Mouse (Mus musculus): ENCODE measurements around the gene Olfr1312. TPM values are rescaled to one million over a fixed set of nuclear protein-coding genes. Genes with fewer than 3 reads are reported as not detected.
"Not testable (repeated sequence)": the region's sequence is repeated elsewhere in the genome, so short reads cannot be mapped to it uniquely, and the experiment has no call there.

Olfr1312 gene
- not detected in 2 replicates for polyA plus RNA-seq (2014; fragmentation: Nextera tagmentation; extraction: Ambion mirVana)

- DNase-seq (ENCODE audit: low spot score) (no peak), ATAC-seq (replicated peaks; ENCODE audit: low FRiP score, low TSS enrichment, low read depth) (no peak)
- Histone ChIP-seq H3K27me3 (replicated peaks; ENCODE audit: control insufficient read depth, insufficient read depth, low read length) (no peaks in the 10 kb centered on the region), H3K4me3 (ENCODE audit: low read depth, low read length) (no peak within 1 kb of the TSS), H3K4me2 (ENCODE audit: low read length) (no peak within 1 kb of the TSS), H3K36me3 (ENCODE audit: control insufficient read depth, insufficient read depth, low read length) (no peaks in the 10 kb centered on the region), H3K27ac (ENCODE audit: low read depth) (no peak within 1 kb of the TSS), H3K4me1 (replicated peaks; ENCODE audit: control insufficient read depth, insufficient read depth, low read length) (no peaks in the 10 kb centered on the region), H3K9ac (ENCODE audit: low read length) (no peak within 1 kb of the TSS), H3K9me3 (ENCODE audit: control insufficient read depth, low read length) (no peaks in the 10 kb centered on the region)
- 24% methylated on average over 1 of the region's 1 CpGs for WGBS
These were observed at the start of gene Olfr1312 for GRCm38 (mm10) chr2:112050138-112050537. Olfr1312 (minus strand) TSS chr2:112050238.

GRCm38 (mm10) chr2:112096681-112097080, 46.6 kb upstream of the Olfr1312 start, which contains the start of gene Olfr1314:
Olfr1314 (minus strand) TSS chr2:112096781.
- Histone ChIP-seq H3K4me3 (ENCODE audit: low read depth, low read length) (no peak within 1 kb of the TSS), H3K27me3 (replicated peaks; ENCODE audit: control insufficient read depth, insufficient read depth, low read length) (no peaks in the 10 kb centered on the region), H3K4me2 (ENCODE audit: low read length) (no peak within 1 kb of the TSS), H3K4me1 (replicated peaks; ENCODE audit: control insufficient read depth, insufficient read depth, low read length) (no peaks in the 10 kb centered on the region), H3K36me3 (ENCODE audit: control insufficient read depth, insufficient read depth, low read length) (no peaks in the 10 kb centered on the region), H3K9ac (ENCODE audit: low read length) (no peak within 1 kb of the TSS), H3K27ac (ENCODE audit: low read depth) (no peak within 1 kb of the TSS), H3K9me3 (ENCODE audit: control insufficient read depth, low read length) (no peaks in the 10 kb centered on the region)
- DNase-seq (ENCODE audit: low spot score) (no peak), ATAC-seq (replicated peaks; ENCODE audit: low FRiP score, low TSS enrichment, low read depth) (no peak)

- ATAC-seq (replicated peaks; ENCODE audit: low FRiP score, low TSS enrichment, low read depth) (no peak), DNase-seq (ENCODE audit: low spot score) (no peak)
- no peaks in the 10 kb centered on the region for H3K36me3 ChIP-seq (ENCODE audit: control insufficient read depth, insufficient read depth, low read length)
- no peak within 1 kb of the TSS for H3K9ac ChIP-seq (ENCODE audit: low read length)
- H3K4me1 ChIP-seq (replicated peaks; ENCODE audit: control insufficient read depth, insufficient read depth, low read length): no peaks in the 10 kb centered on the region
- no peak within 1 kb of the TSS for H3K4me3 ChIP-seq (ENCODE audit: low read depth, low read length)
- no peaks in the 10 kb centered on the region for H3K27me3 ChIP-seq (replicated peaks; ENCODE audit: control insufficient read depth, insufficient read depth, low read length)
- no peak within 1 kb of the TSS for H3K27ac ChIP-seq (ENCODE audit: low read depth)
- no peak within 1 kb of the TSS for H3K4me2 ChIP-seq (ENCODE audit: low read length)
- no peaks in the 10 kb centered on the region for H3K9me3 ChIP-seq (ENCODE audit: control insufficient read depth, low read length)
These were observed 27.7 kb upstream of the Olfr1312 start, which contains the start of gene Olfr1313 for GRCm38 (mm10) chr2:112077743-112078142. Olfr1313 (minus strand) TSS chr2:112077843.

- not testable (repeated sequence) for H3K9ac ChIP-seq (ENCODE audit: low read length); H3K4me2 ChIP-seq (ENCODE audit: low read length); H3K4me1 ChIP-seq (replicated peaks; ENCODE audit: control insufficient read depth, insufficient read depth, low read length); ATAC-seq (replicated peaks; ENCODE audit: low FRiP score, low TSS enrichment, low read depth); H3K9me3 ChIP-seq (ENCODE audit: control insufficient read depth, low read length); H3K27ac ChIP-seq (ENCODE audit: low read depth); DNase-seq (ENCODE audit: low spot score); H3K27me3 ChIP-seq (replicated peaks; ENCODE audit: control insufficient read depth, insufficient read depth, low read length); H3K36me3 ChIP-seq (ENCODE audit: control insufficient read depth, insufficient read depth, low read length); H3K4me3 ChIP-seq (ENCODE audit: low read depth, low read length)
- WGBS: 45% methylated on average over 6 of the region's 6 CpGs
These were observed 23.1 kb downstream of the Olfr1312 start for GRCm38 (mm10) chr2:112026971-112027370.

- DNase-seq (ENCODE audit: low spot score): no peak
These were observed 25.7 kb downstream of the Olfr1312 start, which contains the start of gene Olfr1311 for GRCm38 (mm10) chr2:112024312-112024711. Olfr1311 (minus strand) TSS chr2:112024412.

GRCm38 (mm10) chr2:112014900-112015299, 35.1 kb downstream of the Olfr1312 start:
- WGBS: 88% methylated on average over 3 of the region's 3 CpGs
- no peak for ATAC-seq (replicated peaks; ENCODE audit: low FRiP score, low TSS enrichment, low read depth)

More at GRCm38 (mm10) chr2:112024312-112024711, 25.7 kb downstream of the Olfr1312 start, which contains the start of gene Olfr1311:
- Histone ChIP-seq H3K4me2 (ENCODE audit: low read length) (no peak within 1 kb of the TSS), H3K9me3 (ENCODE audit: control insufficient read depth, low read length) (no peaks in the 10 kb centered on the region), H3K27me3 (replicated peaks; ENCODE audit: control insufficient read depth, insufficient read depth, low read length) (no peaks in the 10 kb centered on the region), H3K27ac (ENCODE audit: low read depth) (no peak within 1 kb of the TSS), H3K4me3 (ENCODE audit: low read depth, low read length) (no peak within 1 kb of the TSS), H3K4me1 (replicated peaks; ENCODE audit: control insufficient read depth, insufficient read depth, low read length) (no peaks in the 10 kb centered on the region), H3K9ac (ENCODE audit: low read length) (no peak within 1 kb of the TSS), H3K36me3 (ENCODE audit: control insufficient read depth, insufficient read depth, low read length) (no peaks in the 10 kb centered on the region)
- no peak for ATAC-seq (replicated peaks; ENCODE audit: low FRiP score, low TSS enrichment, low read depth)
- 85% methylated on average over 2 of the region's 2 CpGs for WGBS

GRCm38 (mm10) chr2:112012608-112013007, 37.4 kb downstream of the Olfr1312 start, which contains the start of gene Olfr1310:
Olfr1310 (minus strand) TSS chr2:112012708.
- H3K4me2 ChIP-seq (ENCODE audit: low read length): no peak within 1 kb of the TSS
- no peaks in the 10 kb centered on the region for H3K9me3 ChIP-seq (ENCODE audit: control insufficient read depth, low read length)
- ATAC-seq (replicated peaks; ENCODE audit: low FRiP score, low TSS enrichment, low read depth) (no peak), DNase-seq (ENCODE audit: low spot score) (no peak)
- no peaks in the 10 kb centered on the region for H3K4me1 ChIP-seq (replicated peaks; ENCODE audit: control insufficient read depth, insufficient read depth, low read length)
- no peaks in the 10 kb centered on the region for H3K36me3 ChIP-seq (ENCODE audit: control insufficient read depth, insufficient read depth, low read length)
- no peak within 1 kb of the TSS for H3K27ac ChIP-seq (ENCODE audit: low read depth)
- no peak within 1 kb of the TSS for H3K4me3 ChIP-seq (ENCODE audit: low read depth, low read length)
- no peak within 1 kb of the TSS for H3K9ac ChIP-seq (ENCODE audit: low read length)
- H3K27me3 ChIP-seq (replicated peaks; ENCODE audit: control insufficient read depth, insufficient read depth, low read length): no peaks in the 10 kb centered on the region

More at GRCm38 (mm10) chr2:112014900-112015299, 35.1 kb downstream of the Olfr1312 start:
- Histone ChIP-seq H3K9ac (ENCODE audit: low read length) (no peak overlapping the region), H3K4me3 (ENCODE audit: low read depth, low read length) (no peak overlapping the region), H3K27ac (ENCODE audit: low read depth) (no peak overlapping the region), H3K9me3 (ENCODE audit: control insufficient read depth, low read length) (no peaks in the 10 kb centered on the region), H3K36me3 (ENCODE audit: control insufficient read depth, insufficient read depth, low read length) (no peaks in the 10 kb centered on the region), H3K4me2 (ENCODE audit: low read length) (no peak overlapping the region), H3K27me3 (replicated peaks; ENCODE audit: control insufficient read depth, insufficient read depth, low read length) (no peaks in the 10 kb centered on the region), H3K4me1 (replicated peaks; ENCODE audit: control insufficient read depth, insufficient read depth, low read length) (no peaks in the 10 kb centered on the region)
- DNase-seq (ENCODE audit: low spot score): no peak

- no peaks in the 10 kb centered on the region for H3K36me3 ChIP-seq (ENCODE audit: control insufficient read depth, insufficient read depth, low read length)
- no peak within 1 kb of the TSS for H3K9ac ChIP-seq (ENCODE audit: low read length)
- ATAC-seq (replicated peaks; ENCODE audit: low FRiP score, low TSS enrichment, low read depth): no peak
- H3K4me1 ChIP-seq (replicated peaks; ENCODE audit: control insufficient read depth, insufficient read depth, low read length): no peaks in the 10 kb centered on the region
- no peaks in the 10 kb centered on the region for H3K9me3 ChIP-seq (ENCODE audit: control insufficient read depth, low read length)
- H3K4me2 ChIP-seq (ENCODE audit: low read length): no peak within 1 kb of the TSS
- H3K27ac ChIP-seq (ENCODE audit: low read depth): no peak within 1 kb of the TSS
- DNase-seq (ENCODE audit: low spot score): no peak
- no peak within 1 kb of the TSS for H3K4me3 ChIP-seq (ENCODE audit: low read depth, low read length)
- 79% methylated on average over 1 of the region's 1 CpGs for WGBS
- H3K27me3 ChIP-seq (replicated peaks; ENCODE audit: control insufficient read depth, insufficient read depth, low read length): no peaks in the 10 kb centered on the region
These were observed 59.9 kb downstream of the Olfr1312 start, which contains the start of gene Olfr1309 for GRCm38 (mm10) chr2:111990181-111990580. Olfr1309 (minus strand) TSS chr2:111990281.

All from intestine, embryonic 14.5 days (tissue).